Mouse (Mus musculus) G1E (cell line): ENCODE measurements around the gene Tes. TPM values are rescaled to one million over a fixed set of nuclear protein-coding genes. Genes with fewer than 3 reads are reported as not detected.
A peak's percentile ranks its signal among the peaks of the same experiment; 100 is the strongest.

ENCODE experiments used
- ATAC-seq: 2 replicates; pipeline ENCODE4 v1.8.0; 2016; ENCODE audit warnings: mild to moderate bottlenecking; ENCODE audit not compliant: insufficient number of reproducible peaks, poor library complexity, low FRiP score, severe bottlenecking; ENCODE audit errors: extremely low read depth
- DNase-seq: peaks from one replicate; pipeline ENCODE4 v3.0.0; 2012; ENCODE audit warnings: low spot score
- H3K27me3 ChIP-seq: 2 replicates; pipeline ENCODE4 v1.6.1; 2012; ENCODE audit warnings: mild to moderate bottlenecking, low read length, inconsistent platforms; ENCODE audit not compliant: insufficient read depth
- H3K36me3 ChIP-seq: replicated peaks from 2 replicates; pipeline ENCODE3; 2012; ENCODE audit warnings: mild to moderate bottlenecking, inconsistent platforms
- H3K4me1 ChIP-seq: 2 replicates; pipeline ENCODE4 v1.6.1; 2012; ENCODE audit warnings: low read depth, low read length, inconsistent platforms, mixed read lengths; ENCODE audit not compliant: insufficient read depth
- H3K4me3 ChIP-seq: 2 replicates; pipeline ENCODE4 v1.5.1; 2012; ENCODE audit warnings: low read depth, mild to moderate bottlenecking, inconsistent platforms, low read length, moderate library complexity, mixed read lengths
- H3K9me3 ChIP-seq: replicated peaks from 2 replicates; pipeline ENCODE4 v1.6.1; 2012; ENCODE audit warnings: inconsistent platforms
- CTCF ChIP-seq: IDR thresholded peaks from 2 replicates; pipeline ENCODE4 v1.5.1; 2012; ENCODE audit warnings: low read depth, low read length, inconsistent platforms, mixed read lengths
- GATA1 ChIP-seq: IDR thresholded peaks from 2 replicates; pipeline ENCODE4 v1.6.1; 2012; ENCODE audit warnings: borderline replicate concordance, low read length, inconsistent platforms, mixed read lengths
- GATA2 ChIP-seq: IDR thresholded peaks from 2 replicates; pipeline ENCODE4 v1.6.1; 2012; ENCODE audit warnings: low read depth, low read length, inconsistent platforms, borderline replicate concordance
- POLR2AphosphoS5 ChIP-seq: IDR thresholded peaks from 2 replicates; pipeline ENCODE4 v1.6.1; 2012; ENCODE audit warnings: low read depth, low read length, inconsistent platforms; ENCODE audit not compliant: insufficient replicate concordance
- TAL1 ChIP-seq: conservative IDR thresholded peaks from 2 replicates; pipeline ENCODE4 v1.6.1; 2012; ENCODE audit warnings: low read depth, low read length, inconsistent platforms, mixed read lengths
- polyA plus RNA-seq: library from polyadenylated mRNA; stranded (reverse); fragments of >175 nt; gene quantifications from 2 replicates; pipeline ENCODE4 v1.2.3, GENCODE M21; 2012
- total RNA-seq, 2 experiments: library from RNA; stranded (forward) in 1 of 2; stranded (reverse) in 1 of 2; fragments of 200-1000 nt in 1 of 2; fragments of >200 nt in 1 of 2; fragmentation: Nextera tagmentation in 1 of 2; gene quantifications; 2 replicates each; pipeline ENCODE4 v1.2.3; 2014 to 2017

The Tes gene
- total and polyA plus RNA-seq, 3 experiments, result 0.22 TPM; not detected in 2

GRCm38 (mm10) chr6:17087485-17087884 is 22.5 kb downstream of the Tes start:
- Histone ChIP-seq H3K27me3 (no peaks in the 10 kb centered on the region), H3K4me1 (no peaks in the 10 kb centered on the region), H3K9me3 (no peaks in the 10 kb centered on the region), H3K36me3 (no peaks in the 10 kb centered on the region), H3K4me3 (no peak overlapping the region)
- no peak for TF ChIP-seq GATA1
- TF ChIP-seq TAL1, result no peak
- no peak for TF ChIP-seq CTCF
- TF ChIP-seq POLR2AphosphoS5, result no peak
- no peak for TF ChIP-seq GATA2
- DNase-seq (no peak), ATAC-seq (no peak)

GRCm38 (mm10) chr6:17097301-17097700 is 32.4 kb downstream of the Tes start:
- no peak for ATAC-seq
- no peaks in the 10 kb centered on the region for H3K9me3 ChIP-seq
- H3K27me3 ChIP-seq, result no peaks in the 10 kb centered on the region; the same call in 1 of the 2 replicates
- H3K36me3 ChIP-seq, result no peaks in the 10 kb centered on the region
- TF ChIP-seq TAL1 (no peak), CTCF (no peak), POLR2AphosphoS5 (no peak), GATA1 (no peak)
- no peak overlapping the region for H3K4me3 ChIP-seq
- no peak for DNase-seq
- H3K4me1 ChIP-seq, result no peaks in the 10 kb centered on the region

DNA sequence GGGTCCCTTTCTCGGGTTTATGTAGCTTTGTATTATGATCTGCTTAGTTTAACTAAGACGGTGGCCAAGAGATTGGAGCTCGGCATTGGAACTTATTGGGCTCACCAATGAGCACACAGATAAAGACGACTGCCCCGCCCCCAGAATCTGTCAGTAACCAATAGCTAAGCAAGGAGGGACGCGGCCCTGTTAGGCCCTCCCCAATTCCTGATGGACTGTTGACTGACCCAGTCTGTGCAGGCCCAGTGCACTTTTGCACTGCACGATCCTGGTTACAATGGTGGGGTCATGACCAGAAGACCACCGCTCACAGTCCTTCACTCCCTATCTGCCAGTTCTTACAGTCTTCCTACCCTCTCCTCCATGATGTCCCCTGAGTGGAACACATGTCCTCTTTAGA is 33.6 kb downstream of the Tes start:
- H3K9me3 ChIP-seq, result no peaks in the 10 kb centered on the region
- TF ChIP-seq GATA2 (no peak), CTCF (no peak)
- no peak for ATAC-seq
- no peak overlapping the region for H3K4me3 ChIP-seq
- no peak for DNase-seq
- peaks cover 3% of the 10 kb centered on the region; the same call in 1 of the 2 replicates for H3K27me3 ChIP-seq
- H3K4me1 ChIP-seq, result no peaks in the 10 kb centered on the region
- H3K36me3 ChIP-seq, result no peaks in the 10 kb centered on the region

DNA sequence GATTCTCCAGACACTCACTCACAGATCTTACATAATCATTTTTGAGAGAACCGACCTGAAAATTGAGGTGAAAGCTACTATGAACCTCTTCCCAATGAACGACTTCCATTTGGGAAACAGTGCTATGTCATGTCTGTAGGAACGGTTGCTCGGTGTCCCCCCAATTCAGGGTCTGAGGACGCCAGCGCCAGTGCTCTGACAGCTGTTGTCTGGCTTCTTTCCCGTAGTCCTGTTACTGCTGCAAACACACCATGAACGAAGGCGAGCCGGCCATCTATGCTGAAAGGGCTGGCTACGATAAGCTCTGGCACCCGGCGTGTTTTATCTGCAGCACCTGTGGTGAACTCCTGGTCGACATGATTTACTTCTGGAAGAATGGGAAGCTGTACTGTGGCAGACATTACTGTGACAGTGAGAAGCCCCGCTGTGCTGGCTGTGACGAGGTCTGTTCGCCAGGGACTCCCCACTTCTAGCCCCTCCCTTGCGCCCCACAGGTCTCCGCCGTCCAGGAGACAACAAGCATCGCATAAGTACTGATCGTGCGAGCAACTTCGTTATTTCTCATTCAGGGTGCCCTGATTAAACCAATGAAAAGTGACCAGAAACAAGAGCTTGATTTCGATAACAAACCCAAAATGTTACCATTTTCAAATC is 34.7 kb downstream of the Tes start:
- Histone ChIP-seq H3K36me3 (no peaks in the 10 kb centered on the region), H3K9me3 (no peaks in the 10 kb centered on the region), H3K27me3 (peaks cover 3% of the 10 kb centered on the region; the same call in 1 of the 2 replicates), H3K4me1 (no peaks in the 10 kb centered on the region), H3K4me3 (no peak overlapping the region)
- ATAC-seq (no peak), DNase-seq (no peak)
- TF ChIP-seq POLR2AphosphoS5 (no peak), CTCF (no peak), TAL1 (no peak), GATA1 (no peak), GATA2 (no peak)

- no peak for TF ChIP-seq POLR2AphosphoS5
- peak; percentile 30; the same call in 1 of the 2 replicates for TF ChIP-seq CTCF
- no peak for TF ChIP-seq TAL1
- no peak for TF ChIP-seq GATA2
- no peak for TF ChIP-seq GATA1
- DNase-seq, result peak; percentile 6
- Histone ChIP-seq H3K36me3 (no peaks in the 10 kb centered on the region), H3K27me3 (peaks cover 3% of the 10 kb centered on the region; the same call in 1 of the 2 replicates), H3K4me1 (no peaks in the 10 kb centered on the region), H3K9me3 (no peaks in the 10 kb centered on the region), H3K4me3 (no peak overlapping the region)
- ATAC-seq, result no peak
Measured at GRCm38 (mm10) chr6:17105714-17106113, 40.8 kb downstream of the Tes start.

GRCm38 (mm10) chr6:17106493-17106892 is 41.5 kb downstream of the Tes start:
- H3K27me3 ChIP-seq, result peaks cover 3% of the 10 kb centered on the region; the same call in 1 of the 2 replicates
- no peaks in the 10 kb centered on the region for H3K36me3 ChIP-seq
- DNase-seq (no peak), ATAC-seq (no peak)
- no peak overlapping the region for H3K4me3 ChIP-seq
- TF ChIP-seq POLR2AphosphoS5 (no peak), TAL1 (no peak), GATA2 (no peak), CTCF (no peak)
- no peaks in the 10 kb centered on the region for H3K9me3 ChIP-seq
- no peaks in the 10 kb centered on the region for H3K4me1 ChIP-seq
